Mouse (Mus musculus) bone marrow macrophage, adult 2 months (primary cell): ENCODE data around the gene Rnf26.

Source experiments
- CTCF ChIP-seq: IDR thresholded peaks from 2 replicates; pipeline ENCODE4 v1.5.1; 2012; ENCODE audit warnings: low read depth, mild to moderate bottlenecking, low read length, moderate library complexity
- POLR2A ChIP-seq: IDR thresholded peaks from 2 replicates; pipeline ENCODE4 v1.6.1; 2012; ENCODE audit warnings: mild to moderate bottlenecking, low read depth, low read length, borderline replicate concordance

GRCm38 (mm10) chr9:44114453-44114852, 1.1 kb upstream of the Rnf26 start:
- TF ChIP-seq POLR2A (no peak), CTCF (no peak)
